Mouse (Mus musculus) midbrain, embryonic 14.5 days (tissue): ENCODE measurements around the gene Dtymk. TPM values are rescaled to one million over a fixed set of nuclear protein-coding genes. Genes with fewer than 3 reads are reported as not detected.
"Not testable (repeated sequence)": the region's sequence is repeated elsewhere in the genome, so short reads cannot be mapped to it uniquely, and the experiment has no call there.

Experiments
- ATAC-seq: fragments of 200-750 bp; cut with Nextera tagmentation; 2 replicates; pipeline ENCODE4 v1.8.0; 2017; ENCODE audit warnings: moderate number of reproducible peaks, moderate library complexity; ENCODE audit not compliant: low FRiP score, low TSS enrichment
- DNase-seq: peaks from one replicate; pipeline ENCODE4 v3.0.0-alpha.2; 2015
- H3K27ac ChIP-seq: fragments of 300-500 bp; sonication (generic); replicated peaks from 2 replicates; pipeline ENCODE4 v1.5.1; 2014; ENCODE audit warnings: mild to moderate bottlenecking, low read depth, low read length, moderate library complexity
- H3K27me3 ChIP-seq: fragments of 300-500 bp; sonication (generic); 2 replicates; pipeline ENCODE4 v1.6.1; 2014; ENCODE audit warnings: low read length, control low read depth, mixed read lengths; ENCODE audit not compliant: control insufficient read depth, insufficient read depth
- H3K36me3 ChIP-seq: fragments of 300-500 bp; sonication (generic); 2 replicates; pipeline ENCODE4 v1.6.1; 2014; ENCODE audit warnings: low read length, control low read depth; ENCODE audit not compliant: control insufficient read depth, insufficient read depth
- H3K4me1 ChIP-seq: fragments of 300-500 bp; sonication (generic); 2 replicates; pipeline ENCODE4 v1.6.1; 2014; ENCODE audit warnings: mild to moderate bottlenecking, antibody characterized with exemption, low read length, control low read depth; ENCODE audit not compliant: control insufficient read depth, insufficient read depth
- H3K4me2 ChIP-seq: fragments of 300-500 bp; sonication (generic); 2 replicates; pipeline ENCODE4 v1.6.1; 2014; ENCODE audit warnings: mild to moderate bottlenecking, low read length, moderate library complexity
- H3K4me3 ChIP-seq: fragments of 300-500 bp; sonication (generic); replicated peaks from 2 replicates; pipeline ENCODE4 v1.5.1; 2014; ENCODE audit warnings: low read depth, low read length
- H3K9ac ChIP-seq: fragments of 300-500 bp; sonication (generic); replicated peaks from 2 replicates; pipeline ENCODE4 v1.6.1; 2014; ENCODE audit warnings: mild to moderate bottlenecking, low read length, moderate library complexity
- H3K9me3 ChIP-seq: fragments of 300-500 bp; sonication (generic); 2 replicates; pipeline ENCODE4 v1.6.1; 2016; ENCODE audit warnings: low read length, control low read depth, mixed read lengths; ENCODE audit not compliant: control insufficient read depth
- WGBS: fragments of 180-500 bp; shearing (Covaris S2); extraction: QIAGEN DNeasy Blood & Tissue Kit; methylation state at CpG from one replicate; pipeline ENCODE4 v1.1.7; 2014; 5-methylcytosine and 5-hydroxymethylcytosine counted together
- polyA plus RNA-seq: library from polyadenylated mRNA; unstranded; fragments of >200 nt; fragmentation: Nextera tagmentation; extraction: Ambion mirVana; gene quantifications from 2 replicates; pipeline ENCODE4 v1.2.1, GENCODE M21; 2014

Gene Dtymk
- polyA plus RNA-seq = 143 and 144 TPM in 2 replicates

DNA sequence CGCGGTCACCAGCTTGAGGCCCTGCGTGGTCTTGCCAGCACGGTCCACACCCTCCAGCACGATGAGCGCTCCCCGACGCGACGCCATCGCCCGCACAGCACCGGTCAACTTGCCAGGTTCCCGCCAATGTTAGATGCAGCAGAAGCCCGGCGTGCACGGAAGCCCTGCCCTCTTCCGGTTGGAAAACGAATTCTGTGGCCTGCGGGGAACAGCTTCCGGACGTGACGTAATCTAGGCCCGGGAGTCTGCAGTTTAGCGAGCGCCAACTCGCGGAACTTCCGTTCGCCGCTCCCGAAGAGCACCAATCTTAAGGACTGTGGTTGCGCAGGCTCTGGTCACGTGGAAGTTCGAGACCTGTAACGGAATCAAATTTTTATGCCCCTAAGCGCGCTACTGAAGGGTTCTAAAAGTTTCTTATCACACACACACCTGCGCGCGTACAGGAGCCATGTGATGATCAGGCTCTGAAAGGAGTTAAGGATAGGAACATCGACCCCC is at the start of gene Dtymk:
Gene Dtymk, minus strand, starts transcription at position 194 of the 498 bp plus-strand sequence.
- peak within 1 kb of the TSS; percentile 60 for H3K9ac ChIP-seq
- no peaks in the 10 kb centered on the region for H3K27me3 ChIP-seq
- peak within 1 kb of the TSS; percentile 70 for H3K4me3 ChIP-seq
- peaks cover 40% of the 10 kb centered on the region for H3K36me3 ChIP-seq
- ATAC-seq (peak; percentile 62), DNase-seq (peak; percentile 98)
- peak within 1 kb of the TSS; percentile 93 for H3K4me2 ChIP-seq
- no peaks in the 10 kb centered on the region for H3K9me3 ChIP-seq
- WGBS = under 1% methylated on average over 42 of the region's 42 CpGs
- peaks cover 21% of the 10 kb centered on the region for H3K4me1 ChIP-seq
- peak within 1 kb of the TSS; percentile 70 for H3K27ac ChIP-seq

DNA sequence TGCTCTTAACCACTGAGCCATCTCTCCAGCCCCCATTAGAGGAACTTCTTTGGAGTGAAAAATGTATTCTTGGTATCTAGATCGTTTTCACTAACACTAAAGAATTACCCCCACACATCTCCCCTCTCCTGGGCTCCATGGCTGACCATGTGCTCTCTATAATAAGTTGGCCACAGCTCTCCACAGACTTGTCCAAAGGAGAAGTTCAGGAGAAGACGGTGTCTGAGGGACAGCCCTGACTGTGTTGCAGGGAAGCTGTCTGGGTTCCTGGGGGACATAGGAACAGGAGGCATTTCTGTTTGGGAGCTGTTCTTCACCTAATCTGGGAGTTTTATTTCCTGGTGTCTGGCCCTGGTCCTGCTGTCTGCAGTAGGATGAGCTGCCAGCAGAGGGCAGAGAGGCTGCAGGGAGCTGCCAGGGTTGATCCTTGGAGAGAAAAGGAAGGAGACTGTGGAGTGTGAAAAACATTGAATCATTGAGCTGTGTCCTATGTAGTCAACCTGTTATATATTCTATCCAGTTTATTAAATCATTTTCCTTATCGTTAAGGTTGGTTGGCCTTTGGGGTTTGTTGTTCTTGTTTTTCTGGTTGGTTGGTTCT is 44.1 kb upstream of the Dtymk start:
- WGBS = 52% methylated on average over 1 of the region's 3 CpGs
- H3K4me2 ChIP-seq, H3K36me3 ChIP-seq, H3K9me3 ChIP-seq, H3K4me3 ChIP-seq, H3K27ac ChIP-seq, H3K9ac ChIP-seq, H3K27me3 ChIP-seq, DNase-seq, H3K4me1 ChIP-seq: not testable (repeated sequence)
- peak; percentile 60; the same call in 1 of the 2 replicates for ATAC-seq

DNA sequence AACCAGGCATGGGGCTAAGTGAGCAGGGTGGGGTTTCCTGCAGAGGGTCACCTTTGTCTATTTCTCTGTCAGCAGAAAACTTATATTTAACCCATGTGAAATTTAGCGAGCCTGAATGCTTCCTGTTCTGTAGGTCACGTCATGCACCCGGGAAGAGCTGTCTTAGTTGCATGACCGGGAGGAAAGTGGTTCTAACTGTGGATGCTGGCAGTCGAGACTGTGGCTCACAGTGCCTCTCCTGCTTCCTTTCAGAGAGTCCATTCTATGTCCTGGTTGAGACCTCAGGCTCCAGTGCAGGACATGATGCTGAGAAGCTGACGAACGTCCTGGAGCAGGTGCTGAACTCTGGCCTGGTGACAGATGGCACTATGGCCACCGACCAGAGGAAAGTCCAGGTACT is 36.8 kb upstream of the Dtymk start:
- H3K27ac ChIP-seq, H3K9ac ChIP-seq, H3K4me1 ChIP-seq, H3K9me3 ChIP-seq, ATAC-seq, H3K27me3 ChIP-seq, H3K4me3 ChIP-seq, H3K4me2 ChIP-seq, DNase-seq: not testable (repeated sequence)
- 96% methylated on average over 8 of the region's 8 CpGs for WGBS
- peaks cover 14% of the 10 kb centered on the region for H3K36me3 ChIP-seq

DNA sequence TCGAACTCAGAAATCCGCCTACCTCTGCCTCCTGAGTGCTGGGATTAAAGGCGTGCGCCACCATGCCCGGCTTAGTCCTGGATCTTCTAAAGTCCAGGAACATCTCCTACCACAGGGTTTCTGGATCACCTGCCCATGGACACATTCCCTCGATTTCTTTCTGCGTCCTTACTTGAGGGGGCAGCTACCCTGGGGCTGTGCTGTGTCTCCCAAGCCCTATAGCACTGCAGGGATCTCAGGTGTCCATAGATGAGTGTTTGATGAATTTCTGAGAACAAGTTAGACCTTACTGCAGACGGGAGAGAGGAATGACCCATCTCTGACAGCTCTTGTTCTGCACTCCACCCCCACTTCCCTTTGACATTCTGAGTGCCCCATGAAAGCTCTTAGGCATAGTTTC is 35.6 kb upstream of the Dtymk start:
- H3K36me3 ChIP-seq = peaks cover 14% of the 10 kb centered on the region
- no peaks in the 10 kb centered on the region for H3K9me3 ChIP-seq
- no peak overlapping the region for H3K9ac ChIP-seq
- H3K27ac ChIP-seq = no peak overlapping the region
- 97% methylated on average over 8 of the region's 8 CpGs for WGBS
- H3K27me3 ChIP-seq = no peaks in the 10 kb centered on the region
- ATAC-seq (no peak), DNase-seq (no peak)
- H3K4me1 ChIP-seq = no peaks in the 10 kb centered on the region
- no peak overlapping the region for H3K4me2 ChIP-seq
- no peak overlapping the region for H3K4me3 ChIP-seq

- no peak overlapping the region for H3K4me3 ChIP-seq
- DNase-seq (no peak), ATAC-seq (no peak)
- H3K27me3 ChIP-seq = no peaks in the 10 kb centered on the region
- H3K9me3 ChIP-seq = no peaks in the 10 kb centered on the region
- H3K9ac ChIP-seq = no peak overlapping the region
- peaks cover 14% of the 10 kb centered on the region for H3K36me3 ChIP-seq
- 88% methylated on average over 2 of the region's 2 CpGs for whole genome bisulfite sequencing
- no peak overlapping the region for H3K27ac ChIP-seq
- H3K4me1 ChIP-seq = no peaks in the 10 kb centered on the region
- no peak overlapping the region for H3K4me2 ChIP-seq
Observed at GRCm38 (mm10) chr1:93836532-93836913, 34.8 kb upstream of the Dtymk start.

DNA sequence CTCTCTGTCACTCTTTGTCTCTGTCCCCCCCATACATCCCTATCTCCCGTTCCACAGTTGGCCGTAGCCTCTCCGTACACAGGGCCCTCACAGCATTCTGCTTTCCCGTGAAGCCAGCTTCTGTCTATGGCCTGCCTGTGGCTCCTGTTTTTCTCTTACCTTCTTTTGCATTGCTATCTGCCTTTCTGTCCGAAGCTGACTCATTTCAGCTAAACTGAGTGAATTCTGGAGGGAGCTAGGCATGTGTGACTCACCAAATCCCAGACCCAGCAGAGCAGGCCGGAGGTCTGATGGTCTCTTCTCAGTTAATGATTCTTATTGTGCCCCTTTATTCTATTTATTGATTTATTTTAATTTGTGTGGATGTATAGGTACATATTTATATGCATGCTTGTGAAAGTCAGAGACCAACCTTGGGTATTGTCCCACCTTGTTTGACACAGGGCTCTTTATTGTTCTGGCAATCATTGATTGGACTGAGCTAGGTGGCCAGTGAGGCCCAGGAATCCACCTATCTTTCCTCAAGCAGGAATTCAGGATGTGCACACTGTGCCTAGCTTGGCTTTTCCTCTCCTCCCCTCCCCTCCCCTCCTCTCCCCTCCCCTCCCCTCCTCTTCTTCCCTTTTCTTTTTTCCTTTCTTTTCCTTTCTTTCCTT is 34.3 kb upstream of the Dtymk start:
- Histone ChIP-seq H3K27me3 (no peaks in the 10 kb centered on the region), H3K27ac (no peak overlapping the region), H3K4me2 (no peak overlapping the region), H3K9ac (no peak overlapping the region), H3K4me3 (no peak overlapping the region), H3K36me3 (peaks cover 14% of the 10 kb centered on the region), H3K4me1 (no peaks in the 10 kb centered on the region), H3K9me3 (no peaks in the 10 kb centered on the region)
- no peak for DNase-seq
- no peak for ATAC-seq
- 93% methylated on average over 6 of the region's 6 CpGs for WGBS

- Histone ChIP-seq H3K4me1 (no peaks in the 10 kb centered on the region), H3K4me3 (no peak overlapping the region), H3K36me3 (peaks cover 14% of the 10 kb centered on the region), H3K27me3 (no peaks in the 10 kb centered on the region), H3K9ac (no peak overlapping the region), H3K4me2 (no peak overlapping the region), H3K9me3 (no peaks in the 10 kb centered on the region), H3K27ac (no peak overlapping the region)
- no peak for ATAC-seq
- DNase-seq = no peak
- WGBS = 93% methylated on average over 4 of the region's 4 CpGs
Observed at GRCm38 (mm10) chr1:93835211-93835610, 33.5 kb upstream of the Dtymk start.

GRCm38 (mm10) chr1:93834671-93835150 is 33.0 kb upstream of the Dtymk start:
- no peak overlapping the region for H3K4me3 ChIP-seq
- 81% methylated on average over 7 of the region's 7 CpGs for WGBS
- H3K27me3 ChIP-seq = no peaks in the 10 kb centered on the region
- H3K4me1 ChIP-seq = no peaks in the 10 kb centered on the region
- H3K9me3 ChIP-seq = no peaks in the 10 kb centered on the region
- peaks cover 14% of the 10 kb centered on the region for H3K36me3 ChIP-seq
- ATAC-seq (no peak), DNase-seq (no peak)
- no peak overlapping the region for H3K9ac ChIP-seq
- no peak overlapping the region for H3K4me2 ChIP-seq
- no peak overlapping the region for H3K27ac ChIP-seq
